Mouse (Mus musculus): ENCODE data around the gene Rab21. TPM values are rescaled to one million over a fixed set of nuclear protein-coding genes. Genes with fewer than 3 reads are reported as not detected.

Gene Rab21
- polyA plus RNA-seq, 1 experiment from 2014 or later, result 2.6 TPM

DNA sequence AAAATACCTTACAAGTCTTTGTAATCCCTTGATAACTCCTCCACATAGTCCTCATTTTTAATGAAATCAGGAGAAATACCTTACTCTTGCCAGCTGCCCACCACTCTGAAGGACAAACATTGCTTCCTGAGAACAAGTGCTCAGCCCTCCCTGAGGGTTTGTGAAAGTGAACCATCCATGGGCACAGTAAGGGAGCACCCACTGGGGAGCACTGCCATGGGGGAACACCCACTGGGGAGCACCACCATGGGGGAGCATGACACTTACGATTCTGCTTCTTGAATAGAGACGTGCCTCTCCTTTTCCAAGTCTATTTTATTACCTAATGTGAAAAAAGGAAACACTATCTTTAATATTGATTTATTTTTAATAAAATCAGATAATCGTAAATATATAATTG is 20.2 kb downstream of the Rab21 start:
- WGBS, result 97% methylated on average over 3 of the region's 3 CpGs
- Histone ChIP-seq H3K9me3 (replicated peaks) (no peaks in the 10 kb centered on the region), H3K27me3 (ENCODE audit: low read depth, poor library complexity, severe bottlenecking) (no peaks in the 10 kb centered on the region), H3K27ac (no peak overlapping the region), H3K4me3 (no peak overlapping the region), H3K36me3 (peaks cover 76% of the 10 kb centered on the region), H3K4me1 (no peaks in the 10 kb centered on the region)
- peak; percentile 25 for DNase-seq (ENCODE audit: low spot score)

GRCm38 (mm10) chr10:115294715-115295114 is 20.7 kb downstream of the Rab21 start:
- WGBS, result 95% methylated on average over 7 of the region's 7 CpGs
- no peaks in the 10 kb centered on the region for H3K4me1 ChIP-seq
- H3K36me3 ChIP-seq, result peaks cover 76% of the 10 kb centered on the region
- no peaks in the 10 kb centered on the region for H3K27me3 ChIP-seq (ENCODE audit: low read depth, poor library complexity, severe bottlenecking)
- H3K9me3 ChIP-seq (replicated peaks), result no peaks in the 10 kb centered on the region
- no peak overlapping the region for H3K27ac ChIP-seq
- DNase-seq (ENCODE audit: low spot score), result no peak
- H3K4me3 ChIP-seq, result no peak overlapping the region

DNA sequence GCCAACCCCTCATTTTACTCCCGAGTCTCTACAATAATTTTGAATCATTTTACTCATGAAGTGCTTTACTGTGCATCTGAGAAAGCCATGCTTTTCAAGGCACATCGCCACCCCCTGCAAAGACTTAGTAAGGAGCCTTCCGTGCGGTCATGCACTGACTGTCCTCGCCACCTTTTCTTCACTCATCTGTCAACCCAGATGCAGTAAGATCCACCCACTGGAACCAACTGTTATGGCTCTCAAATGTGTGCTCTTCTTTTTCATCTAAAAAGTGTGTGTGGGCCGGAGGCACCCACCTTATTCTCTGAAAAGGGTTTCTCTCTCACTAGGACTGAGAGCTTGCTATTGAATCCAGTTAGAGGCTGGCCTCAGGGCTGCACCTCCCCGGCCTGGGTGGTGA is 21.4 kb downstream of the Rab21 start:
- Histone ChIP-seq H3K36me3 (peaks cover 76% of the 10 kb centered on the region), H3K4me1 (no peaks in the 10 kb centered on the region), H3K27me3 (ENCODE audit: low read depth, poor library complexity, severe bottlenecking) (no peaks in the 10 kb centered on the region), H3K9me3 (replicated peaks) (no peaks in the 10 kb centered on the region), H3K27ac (no peak overlapping the region), H3K4me3 (no peak overlapping the region)
- 96% methylated on average over 7 of the region's 7 CpGs for WGBS
- peak; percentile 6 for DNase-seq (ENCODE audit: low spot score)

DNA sequence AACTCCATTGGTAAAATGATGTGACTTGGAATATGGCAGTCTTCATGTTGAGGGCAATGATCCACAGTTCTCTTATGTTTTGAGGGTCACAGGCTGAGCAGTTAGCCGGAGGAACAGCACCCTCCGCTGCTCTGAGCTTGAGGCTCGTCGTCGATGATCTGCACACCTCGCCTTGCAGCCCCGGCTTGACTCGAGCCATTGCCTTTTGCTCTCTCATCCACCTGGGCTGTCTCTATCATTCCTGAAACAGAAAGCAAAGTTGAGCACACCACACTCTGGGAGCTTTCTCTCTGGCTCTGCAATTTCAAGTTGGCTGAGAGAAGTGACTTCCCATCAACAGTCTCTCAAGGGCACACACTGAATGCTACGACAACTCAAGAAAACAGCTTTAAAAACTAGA is 24.7 kb downstream of the Rab21 start:
- WGBS, result 93% methylated on average over 9 of the region's 9 CpGs

DNA sequence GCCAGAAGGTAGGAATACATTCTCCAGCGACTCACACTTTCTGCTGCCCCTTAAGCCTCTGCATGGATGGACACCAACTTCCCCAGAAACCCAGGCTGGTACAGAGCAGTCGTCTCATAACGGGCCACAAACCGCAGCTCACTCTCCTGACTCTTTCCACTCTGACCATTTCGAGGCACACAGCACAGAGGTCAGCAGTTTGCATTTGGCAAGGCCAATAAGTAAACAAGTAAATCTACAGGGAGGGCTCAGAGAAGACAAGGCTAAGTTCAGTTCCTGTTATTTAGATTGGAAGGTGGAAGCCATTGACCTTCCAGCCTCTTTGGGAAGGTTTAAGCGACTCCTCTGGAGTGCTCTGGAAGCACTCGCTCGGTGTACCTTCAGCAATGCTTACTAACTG is 26.5 kb downstream of the Rab21 start:
- H3K27me3 ChIP-seq (ENCODE audit: low read depth, poor library complexity, severe bottlenecking), result no peaks in the 10 kb centered on the region
- no peaks in the 10 kb centered on the region for H3K9me3 ChIP-seq (replicated peaks)
- 93% methylated on average over 8 of the region's 8 CpGs for WGBS
- no peaks in the 10 kb centered on the region for H3K4me1 ChIP-seq
- DNase-seq (ENCODE audit: low spot score), result no peak
- no peak overlapping the region for H3K27ac ChIP-seq
- H3K36me3 ChIP-seq, result peaks cover 68% of the 10 kb centered on the region
- no peak overlapping the region for H3K4me3 ChIP-seq

More for the DNA sequence above, 24.7 kb downstream of the Rab21 start:
- Histone ChIP-seq H3K9me3 (replicated peaks) (no peaks in the 10 kb centered on the region), H3K4me1 (no peaks in the 10 kb centered on the region), H3K4me3 (no peak overlapping the region), H3K36me3 (peaks cover 82% of the 10 kb centered on the region), H3K27ac (no peak overlapping the region), H3K27me3 (ENCODE audit: low read depth, poor library complexity, severe bottlenecking) (no peaks in the 10 kb centered on the region)
- DNase-seq (ENCODE audit: low spot score), result no peak

- peaks cover 25% of the 10 kb centered on the region for H3K36me3 ChIP-seq
- H3K9me3 ChIP-seq (replicated peaks), result no peaks in the 10 kb centered on the region
- no peak overlapping the region for H3K4me3 ChIP-seq
- DNase-seq (ENCODE audit: low spot score), result no peak
- H3K27me3 ChIP-seq (ENCODE audit: low read depth, poor library complexity, severe bottlenecking), result no peaks in the 10 kb centered on the region
- no peak overlapping the region for H3K27ac ChIP-seq
- no peaks in the 10 kb centered on the region for H3K4me1 ChIP-seq
- 78% methylated on average over 10 of the region's 10 CpGs for WGBS
These were observed 31.2 kb downstream of the Rab21 start for GRCm38 (mm10) chr10:115284170-115284569.

DNA sequence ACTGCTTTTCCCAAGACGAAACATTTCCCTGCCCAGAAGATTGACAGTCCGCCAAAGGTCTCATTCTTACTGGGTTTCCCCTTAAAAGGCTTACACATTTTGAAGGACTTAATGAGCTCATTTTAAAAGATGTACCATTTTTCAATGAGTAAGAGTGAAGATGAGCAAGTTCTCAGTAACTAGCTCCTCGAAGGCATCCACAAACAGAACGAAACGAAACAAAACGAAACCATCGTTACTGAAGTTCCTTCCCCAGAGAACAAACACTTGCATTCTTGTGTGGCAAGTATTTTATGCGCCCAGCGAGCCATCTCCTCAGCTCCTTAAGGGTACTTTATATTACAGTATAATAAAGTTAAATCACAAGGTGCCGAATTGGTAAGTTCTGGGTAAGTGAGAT is 34.0 kb downstream of the Rab21 start:
- Histone ChIP-seq H3K36me3 (peaks cover 5% of the 10 kb centered on the region), H3K4me1 (no peaks in the 10 kb centered on the region)
- 94% methylated on average over 10 of the region's 10 CpGs for WGBS

GRCm38 (mm10) chr10:115271649-115272048 is 43.7 kb downstream of the Rab21 start:
- no peak for DNase-seq (ENCODE audit: low spot score)
- Histone ChIP-seq H3K27me3 (ENCODE audit: low read depth, poor library complexity, severe bottlenecking) (no peaks in the 10 kb centered on the region), H3K9me3 (replicated peaks) (no peaks in the 10 kb centered on the region), H3K4me3 (no peak overlapping the region), H3K36me3 (no peaks in the 10 kb centered on the region), H3K27ac (no peak overlapping the region), H3K4me1 (no peaks in the 10 kb centered on the region)
- 56% methylated on average over 5 of the region's 5 CpGs for WGBS

More for the DNA sequence above, 34.0 kb downstream of the Rab21 start:
- no peaks in the 10 kb centered on the region for H3K9me3 ChIP-seq (replicated peaks)
- DNase-seq (ENCODE audit: low spot score), result no peak
- no peaks in the 10 kb centered on the region for H3K27me3 ChIP-seq (ENCODE audit: low read depth, poor library complexity, severe bottlenecking)
- H3K4me3 ChIP-seq, result no peak overlapping the region
- no peak overlapping the region for H3K27ac ChIP-seq

DNA sequence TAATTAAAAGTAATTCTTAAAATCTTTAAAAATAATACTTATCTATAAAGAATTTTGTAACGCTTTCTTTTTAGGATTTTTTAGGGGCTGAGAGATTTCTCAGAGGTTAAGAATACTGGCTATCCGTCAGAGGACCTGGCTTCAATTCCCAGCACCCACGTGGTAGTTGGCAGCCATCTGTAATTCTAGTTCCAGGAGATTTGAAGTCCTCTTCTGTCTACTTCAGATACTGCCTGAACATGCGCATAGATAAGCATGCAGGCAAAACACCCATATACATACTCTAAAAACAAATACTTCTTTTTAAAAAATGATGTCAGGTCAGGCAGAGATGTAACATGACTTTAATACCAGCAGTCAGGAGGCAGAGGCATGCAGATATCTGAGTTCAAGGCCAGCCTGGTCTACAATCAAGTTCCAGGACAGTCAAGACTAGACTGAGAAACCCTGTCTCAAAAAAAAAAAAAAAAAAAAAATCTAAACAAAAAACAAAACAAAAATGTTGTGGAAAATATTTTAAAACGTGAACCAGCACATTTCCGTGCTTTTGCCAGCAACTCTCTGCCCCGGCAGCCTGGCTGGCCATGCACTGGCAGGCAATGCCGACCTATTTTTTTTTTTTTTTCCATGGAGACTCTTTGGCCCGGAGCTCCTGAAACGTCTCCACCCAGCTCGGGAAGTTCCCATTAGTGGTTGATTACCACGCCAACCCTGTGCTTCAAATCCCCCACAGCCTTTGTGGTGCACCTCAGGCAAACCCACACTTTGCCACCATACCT is 44.6 kb downstream of the Rab21 start:
- no peaks in the 10 kb centered on the region for H3K27me3 ChIP-seq (ENCODE audit: low read depth, poor library complexity, severe bottlenecking)
- no peaks in the 10 kb centered on the region for H3K9me3 ChIP-seq (replicated peaks)
- no peaks in the 10 kb centered on the region for H3K36me3 ChIP-seq
- no peak for DNase-seq (ENCODE audit: low spot score)
- no peak overlapping the region for H3K4me3 ChIP-seq
- WGBS, result 92% methylated on average over 12 of the region's 12 CpGs
- H3K27ac ChIP-seq, result no peak overlapping the region
- no peaks in the 10 kb centered on the region for H3K4me1 ChIP-seq

DNA sequence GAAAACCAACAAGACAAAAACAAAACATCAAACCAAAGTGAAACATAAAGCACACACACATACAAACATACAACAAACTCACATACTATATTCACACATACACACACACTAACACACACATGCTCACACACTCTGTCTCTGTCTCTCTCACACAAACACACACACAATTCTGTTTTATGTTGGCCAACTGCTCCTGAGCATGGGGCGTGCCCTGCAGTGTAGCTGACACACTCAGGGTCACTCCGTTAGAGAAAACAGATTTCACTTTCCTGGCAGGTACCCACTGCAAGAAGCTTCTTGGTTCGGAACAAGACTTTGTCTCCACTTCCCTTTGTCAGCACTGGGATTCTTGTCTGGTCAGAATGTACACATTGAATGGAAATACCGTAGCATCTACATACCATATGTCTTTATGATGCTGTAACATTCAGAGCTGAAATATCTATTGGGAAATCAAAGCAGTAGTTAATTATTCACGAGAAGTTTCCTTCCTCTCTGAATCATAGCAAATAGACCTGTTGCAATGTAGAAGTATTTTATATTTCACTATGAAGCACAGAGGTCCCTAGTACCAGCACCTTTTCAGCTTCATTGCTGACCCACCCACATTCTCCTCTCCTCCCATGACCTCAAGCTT is 52.4 kb downstream of the Rab21 start:
- Histone ChIP-seq H3K4me1 (no peaks in the 10 kb centered on the region), H3K9me3 (replicated peaks) (no peaks in the 10 kb centered on the region), H3K27me3 (ENCODE audit: low read depth, poor library complexity, severe bottlenecking) (no peaks in the 10 kb centered on the region), H3K4me3 (no peak overlapping the region), H3K36me3 (no peaks in the 10 kb centered on the region), H3K27ac (no peak overlapping the region)
- 78% methylated on average over 5 of the region's 5 CpGs for WGBS
- DNase-seq (ENCODE audit: low spot score), result no peak

DNA sequence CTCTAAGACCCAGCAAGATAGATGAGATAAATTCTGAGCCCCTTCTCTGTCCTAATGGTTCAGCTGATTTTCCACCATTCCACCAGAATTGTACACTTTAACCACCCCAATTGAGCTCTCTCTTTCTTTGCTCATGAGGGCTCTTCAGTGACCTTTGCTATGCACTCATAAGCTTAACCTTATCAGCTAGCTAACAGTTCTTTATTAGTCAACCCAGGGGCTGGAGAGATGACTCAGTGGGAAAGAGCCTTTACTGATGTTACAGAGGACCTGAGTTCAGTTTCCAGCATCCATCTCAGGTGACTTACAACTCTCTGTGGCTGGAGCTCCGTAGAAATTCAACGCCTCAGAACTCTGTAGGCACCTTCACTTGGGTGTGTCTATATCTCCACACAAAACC is 53.1 kb downstream of the Rab21 start:
- no peaks in the 10 kb centered on the region for H3K4me1 ChIP-seq
- H3K27me3 ChIP-seq (ENCODE audit: low read depth, poor library complexity, severe bottlenecking), result no peaks in the 10 kb centered on the region
- DNase-seq (ENCODE audit: low spot score), result no peak
- no peak overlapping the region for H3K27ac ChIP-seq
- no peaks in the 10 kb centered on the region for H3K9me3 ChIP-seq (replicated peaks)
- H3K36me3 ChIP-seq, result no peaks in the 10 kb centered on the region
- WGBS, result 86% methylated on average over 2 of the region's 2 CpGs
- H3K4me3 ChIP-seq, result no peak overlapping the region

DNA sequence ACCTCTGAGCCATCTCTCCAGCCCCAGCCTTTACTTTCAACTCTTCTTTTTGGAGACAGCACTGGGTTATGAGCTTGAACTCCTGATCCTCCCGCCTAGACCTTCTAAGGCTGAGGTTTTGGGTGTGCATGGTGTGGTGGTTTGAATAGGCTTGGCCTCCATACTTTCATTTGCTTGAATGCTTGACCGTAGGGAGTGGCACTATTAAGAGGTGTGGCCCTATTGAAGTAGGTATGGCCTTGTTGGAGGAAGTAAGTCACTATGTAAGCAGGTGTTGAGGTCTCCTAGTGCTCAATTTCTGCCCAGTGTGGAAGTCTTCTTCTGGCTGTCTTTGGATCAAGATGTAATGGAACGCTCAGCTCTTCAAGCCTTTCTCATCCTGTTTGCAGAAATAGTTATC is 54.0 kb downstream of the Rab21 start:
- WGBS, result 93% methylated on average over 3 of the region's 3 CpGs

GRCm38 (mm10) chr10:115256162-115256561 is 59.2 kb downstream of the Rab21 start:
- Histone ChIP-seq H3K4me3 (no peak overlapping the region), H3K9me3 (replicated peaks) (no peaks in the 10 kb centered on the region), H3K27ac (no peak overlapping the region), H3K4me1 (peaks cover 7% of the 10 kb centered on the region), H3K27me3 (ENCODE audit: low read depth, poor library complexity, severe bottlenecking) (no peaks in the 10 kb centered on the region), H3K36me3 (no peaks in the 10 kb centered on the region)
- no peak for DNase-seq (ENCODE audit: low spot score)
- WGBS, result 74% methylated on average over 5 of the region's 5 CpGs

More for the DNA sequence above, 54.0 kb downstream of the Rab21 start:
- Histone ChIP-seq H3K4me3 (no peak overlapping the region), H3K27me3 (ENCODE audit: low read depth, poor library complexity, severe bottlenecking) (no peaks in the 10 kb centered on the region), H3K27ac (no peak overlapping the region), H3K9me3 (replicated peaks) (no peaks in the 10 kb centered on the region), H3K36me3 (no peaks in the 10 kb centered on the region), H3K4me1 (no peaks in the 10 kb centered on the region)
- no peak for DNase-seq (ENCODE audit: low spot score)

All from limb, embryonic 10.5 days (tissue).